Mouse (Mus musculus) ovary, adult 18-20 months (tissue): Measurements from ENCODE around the gene Ikbke.
A peak's percentile ranks its signal among the peaks of the same experiment; 100 is the strongest.

ENCODE experiments used
- DNase-seq: peaks from one replicate; pipeline ENCODE4 v3.0.0; 2022; ENCODE audit warnings: low spot score, mixed read lengths

The Ikbke gene

DNA sequence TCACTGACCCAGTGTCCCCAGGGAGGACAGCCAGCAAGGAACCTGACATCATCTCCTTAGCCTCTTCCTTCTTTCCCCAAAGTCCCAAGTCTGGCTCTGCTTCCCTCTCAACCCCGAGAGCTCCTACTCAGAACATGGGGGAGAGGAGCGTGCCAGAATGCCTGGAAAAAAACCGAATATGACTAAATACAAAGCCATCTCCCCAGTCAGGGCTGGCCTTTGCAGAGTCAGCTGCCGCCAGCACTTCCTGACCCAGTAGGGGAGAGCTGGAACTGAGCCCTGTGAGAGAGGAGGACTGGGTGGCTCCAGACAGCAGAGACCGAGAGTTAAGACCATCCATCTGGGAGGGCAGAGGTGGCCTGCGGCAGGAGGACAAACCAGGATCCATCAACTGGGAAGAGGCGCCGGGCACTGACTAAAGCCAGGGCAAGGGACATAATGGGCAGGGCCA is 40.5 kb downstream of the Ikbke start:
- DNase-seq: peak; percentile 55

DNA sequence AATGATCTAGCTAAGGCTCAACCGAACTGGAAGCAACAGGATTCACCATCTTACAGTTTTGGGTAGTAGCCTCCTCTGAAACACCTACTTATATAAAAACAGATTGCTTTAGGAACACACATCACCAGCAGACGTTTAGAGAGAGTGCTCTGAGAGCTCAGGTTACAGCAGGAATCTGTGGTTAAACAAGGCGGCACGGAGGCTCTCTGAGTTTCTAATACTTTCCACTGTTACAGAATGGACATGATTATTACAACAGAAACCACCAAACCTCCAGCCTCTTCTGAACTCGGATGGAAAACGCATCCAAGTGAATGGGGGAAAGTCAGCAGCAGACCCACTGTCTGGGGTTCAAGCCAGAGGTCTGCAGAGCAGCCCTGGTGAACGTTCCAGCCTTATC is 43.3 kb downstream of the Ikbke start:
- DNase-seq: no peak

DNA sequence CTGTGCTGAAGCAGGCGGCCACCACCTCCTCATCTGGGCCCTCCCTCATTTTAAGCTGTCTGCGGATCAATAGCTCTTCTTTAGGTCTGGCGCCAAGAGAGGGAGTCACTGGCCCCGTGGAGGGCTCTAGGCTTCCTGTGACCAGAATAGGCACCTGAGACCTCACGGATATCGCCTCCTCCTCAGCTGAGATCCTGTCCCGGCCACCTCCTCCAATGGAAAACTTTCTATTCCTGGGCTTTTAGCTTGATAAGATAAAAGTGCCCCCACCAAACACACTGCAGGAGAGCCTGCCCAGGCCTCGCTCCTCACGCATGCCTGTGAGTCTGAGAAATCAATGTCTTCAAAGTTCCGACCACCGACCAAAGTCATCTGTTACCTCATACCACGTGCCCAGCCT is 45.9 kb downstream of the Ikbke start:
- no peak for DNase-seq

DNA sequence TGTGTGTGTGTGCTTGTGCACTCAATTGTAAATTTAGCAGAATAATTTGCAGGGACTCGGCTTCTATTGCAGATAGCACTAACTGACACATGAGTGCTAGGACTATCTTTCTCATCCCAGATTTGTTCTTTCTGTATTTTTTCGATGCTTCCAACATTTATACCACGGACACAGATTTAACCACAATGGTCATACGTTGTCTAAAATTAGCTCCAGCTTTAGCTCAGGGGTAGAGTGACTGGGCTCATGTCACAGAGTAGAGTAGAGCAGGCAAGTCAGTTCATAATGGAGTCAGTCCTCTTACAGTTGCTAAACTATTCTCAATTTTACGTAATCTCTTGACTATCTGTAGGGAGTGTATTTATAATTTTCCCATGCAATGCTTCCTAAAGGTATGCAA is 50.7 kb downstream of the Ikbke start:
- no peak for DNase-seq

DNA sequence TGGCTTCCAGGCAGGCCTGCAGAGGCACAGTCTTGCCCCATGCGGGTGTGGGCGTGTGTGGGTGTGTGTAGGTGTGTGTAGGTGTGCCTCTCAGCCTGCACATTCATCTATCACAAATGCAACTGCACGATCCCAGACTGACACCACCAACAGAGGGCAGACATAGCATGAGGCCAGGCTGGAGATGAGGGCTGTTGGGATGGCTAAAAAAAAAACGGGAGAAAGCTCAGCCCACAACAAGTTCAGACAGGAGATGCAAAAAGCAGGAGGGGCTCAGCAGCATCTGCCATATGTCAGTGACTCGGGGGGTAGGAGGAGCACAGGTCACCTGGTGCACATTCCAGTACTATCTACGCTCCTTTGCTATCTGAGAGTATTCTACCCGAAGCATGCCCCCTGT is 51.2 kb downstream of the Ikbke start:
- DNase-seq: no peak

DNA sequence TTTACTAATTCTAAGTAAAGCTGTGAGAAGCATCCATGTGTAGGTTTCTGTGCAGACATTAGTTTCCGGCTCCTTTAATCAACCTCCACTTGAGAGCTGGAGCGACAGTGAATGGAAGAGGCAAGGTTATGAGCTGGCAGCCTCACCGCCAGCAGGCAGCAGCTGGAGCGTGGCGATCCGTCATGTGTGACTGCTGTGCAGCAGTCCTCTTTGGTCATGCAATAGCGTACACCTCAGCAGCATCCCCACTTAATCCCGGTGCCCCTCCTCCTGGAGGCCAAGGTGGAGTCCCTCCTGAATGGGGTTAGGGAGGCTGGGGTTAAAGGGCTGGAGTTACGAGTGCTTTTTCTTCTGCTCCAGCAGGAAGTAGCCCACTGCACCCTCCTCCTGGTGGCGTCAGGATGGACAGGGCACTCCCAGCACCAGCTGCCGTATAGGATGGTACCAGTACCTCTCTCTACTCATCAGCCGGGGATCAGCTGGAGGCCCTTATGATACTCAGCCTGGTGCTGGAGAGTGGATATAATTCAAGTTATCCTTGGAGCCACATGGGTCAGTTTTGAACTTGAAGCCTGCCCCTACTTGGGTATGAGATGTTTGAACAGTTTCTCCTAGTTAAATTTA is 54.4 kb downstream of the Ikbke start:
- no peak for DNase-seq

DNA sequence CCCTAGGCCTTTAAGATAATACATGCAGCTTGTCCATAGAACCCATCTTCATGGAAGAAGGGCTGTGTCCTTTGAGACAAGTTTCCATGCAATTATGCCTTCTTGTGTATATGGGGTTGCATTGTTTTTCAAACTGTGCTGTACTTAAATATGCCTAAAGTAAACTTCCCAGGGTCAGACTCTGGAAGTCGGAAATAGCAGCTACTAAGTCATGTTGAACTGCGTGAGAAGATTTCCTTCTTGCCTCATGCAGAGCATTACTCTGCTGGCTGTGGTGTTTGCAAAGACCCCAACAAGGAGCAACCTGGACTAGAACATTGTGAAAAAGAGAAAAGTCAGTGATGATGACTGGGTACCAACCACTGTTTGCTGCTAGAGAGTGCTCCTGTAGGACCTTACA is 56.1 kb downstream of the Ikbke start:
- no peak for DNase-seq

DNA sequence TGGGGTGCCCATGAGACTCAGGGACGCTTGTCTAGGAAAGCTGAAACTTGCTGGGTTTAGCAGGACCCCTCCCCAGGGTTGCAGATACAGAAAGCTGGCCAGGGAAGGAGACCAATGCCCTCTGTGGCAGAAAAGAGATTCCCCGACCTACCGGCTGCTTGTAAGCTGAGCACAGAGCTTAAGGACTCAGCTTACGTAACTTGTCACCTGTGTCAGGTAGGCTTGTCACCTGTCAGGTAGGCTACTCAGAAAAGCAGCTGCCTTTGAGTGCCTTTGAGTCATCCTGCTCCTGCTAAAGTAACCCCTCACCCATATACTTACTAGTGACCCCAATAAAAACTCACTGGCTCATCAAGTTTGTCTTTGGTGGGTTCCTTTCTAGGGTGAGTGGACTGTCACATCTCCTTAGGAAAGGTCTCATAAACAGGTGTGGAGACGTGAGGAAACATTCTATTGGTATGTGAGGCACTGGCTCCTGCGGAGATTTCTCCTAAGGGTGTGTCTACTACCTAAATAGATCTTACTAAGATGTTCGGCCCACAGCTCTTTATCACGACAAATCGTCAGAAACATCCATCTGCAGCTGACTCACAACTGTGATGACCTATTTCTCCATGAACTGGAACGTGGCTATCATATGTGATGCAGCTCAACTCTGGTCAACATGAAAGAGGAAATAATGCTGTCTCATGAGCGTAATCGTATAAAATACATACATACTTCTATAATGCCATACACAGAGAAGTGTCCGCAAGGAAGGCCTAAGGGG is 57.4 kb downstream of the Ikbke start:
- DNase-seq: no peak

DNA sequence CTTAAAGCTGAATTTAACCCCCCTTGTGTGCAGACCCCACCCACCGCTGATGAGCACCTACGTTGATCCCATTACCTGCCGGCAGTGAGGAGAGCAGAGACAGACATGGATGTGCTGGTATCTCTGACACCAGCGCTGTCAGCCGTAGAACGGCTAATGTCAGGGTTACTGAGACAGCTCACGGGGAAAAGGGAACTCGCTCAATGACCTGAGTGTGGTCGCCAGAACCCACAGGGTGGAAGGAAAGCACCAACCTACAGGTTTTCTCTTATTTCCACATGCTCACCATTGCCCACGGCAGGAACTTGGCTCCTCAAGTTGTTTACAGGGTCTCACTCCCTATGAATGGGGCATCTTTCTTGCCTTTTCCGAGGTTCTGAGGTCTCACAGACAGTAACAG is 60.5 kb downstream of the Ikbke start:
- no peak for DNase-seq

DNA sequence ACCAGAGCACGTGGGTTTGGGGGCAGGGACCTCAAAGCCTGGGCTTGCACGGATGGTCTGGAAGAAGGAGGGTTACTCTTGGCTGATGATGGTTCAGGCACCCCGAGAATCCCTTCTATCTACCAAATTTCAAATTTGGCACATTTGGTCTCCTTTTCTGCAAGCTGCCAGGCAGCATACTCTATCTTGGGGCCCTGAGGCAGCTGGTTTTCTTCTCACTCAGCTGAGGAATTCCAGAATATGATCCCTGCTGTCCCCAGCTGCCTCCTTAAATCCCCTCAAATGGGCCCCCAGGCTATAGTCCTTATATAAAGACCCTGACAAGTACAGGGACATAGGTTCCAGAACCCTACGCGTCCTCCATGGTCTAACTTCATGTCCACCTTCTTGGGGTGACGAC is 66.0 kb downstream of the Ikbke start:
- DNase-seq: no peak

DNA sequence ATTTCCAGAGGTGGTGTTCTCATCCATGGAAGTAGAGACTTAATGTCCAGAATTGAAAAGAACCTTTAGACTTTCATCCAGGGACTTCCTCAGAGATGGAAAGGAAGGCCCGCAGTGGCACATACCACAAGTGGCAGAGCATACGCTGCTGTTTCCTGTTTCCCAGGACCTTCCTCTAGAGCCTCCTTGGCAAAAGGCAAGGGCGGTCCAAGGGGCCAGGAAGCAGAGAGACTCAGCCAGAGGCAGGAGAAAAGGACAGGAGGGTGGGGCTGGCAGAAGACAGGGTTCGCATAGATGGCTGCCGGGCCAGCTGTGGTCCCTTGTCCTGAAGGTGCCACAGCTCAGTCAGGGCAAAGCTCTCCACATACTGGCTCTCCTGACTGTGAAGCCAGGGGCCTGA is 66.5 kb downstream of the Ikbke start:
- DNase-seq: no peak

DNA sequence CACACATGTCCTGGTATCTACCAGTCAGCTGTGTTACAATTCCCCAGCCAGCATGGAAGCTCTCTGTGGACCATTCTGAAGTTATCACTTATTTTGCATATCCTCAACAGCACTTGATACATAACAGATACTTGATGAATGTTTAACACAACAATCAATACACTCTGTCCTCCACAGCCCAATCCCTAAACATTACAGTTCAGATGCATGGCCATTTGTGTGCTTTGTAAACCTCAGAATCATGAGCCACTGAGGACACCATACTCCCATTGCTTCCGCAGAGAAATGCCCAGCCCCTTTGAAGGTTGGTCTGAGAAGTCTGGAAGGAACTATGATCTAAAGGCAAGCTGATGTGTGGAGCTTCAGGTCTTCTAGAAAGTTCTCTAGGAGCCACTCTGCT is 67.8 kb downstream of the Ikbke start:
- no peak for DNase-seq

DNA sequence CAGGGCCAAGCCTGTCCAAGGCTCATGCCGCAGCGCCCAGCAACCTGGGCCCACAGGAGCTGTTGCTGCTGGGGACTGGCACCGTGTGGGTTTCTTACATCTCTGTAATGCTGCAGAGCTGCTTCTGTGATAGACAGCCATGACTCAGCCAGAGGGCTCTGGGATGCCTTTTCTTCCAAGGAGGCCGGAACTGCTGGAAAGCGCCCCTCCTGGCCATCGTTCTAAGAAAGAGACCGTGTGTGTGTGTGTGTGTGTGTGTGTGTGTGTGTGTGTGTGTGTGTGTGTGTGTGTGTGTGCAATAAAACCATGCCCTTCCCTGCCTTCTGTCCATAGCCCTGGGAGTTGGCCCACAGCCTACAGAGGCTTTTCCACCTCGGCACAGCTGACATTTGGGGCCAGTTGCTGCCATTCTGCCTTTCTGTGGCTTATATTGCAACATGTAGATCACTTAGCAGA is 69.4 kb downstream of the Ikbke start:
- DNase-seq: no peak

DNA sequence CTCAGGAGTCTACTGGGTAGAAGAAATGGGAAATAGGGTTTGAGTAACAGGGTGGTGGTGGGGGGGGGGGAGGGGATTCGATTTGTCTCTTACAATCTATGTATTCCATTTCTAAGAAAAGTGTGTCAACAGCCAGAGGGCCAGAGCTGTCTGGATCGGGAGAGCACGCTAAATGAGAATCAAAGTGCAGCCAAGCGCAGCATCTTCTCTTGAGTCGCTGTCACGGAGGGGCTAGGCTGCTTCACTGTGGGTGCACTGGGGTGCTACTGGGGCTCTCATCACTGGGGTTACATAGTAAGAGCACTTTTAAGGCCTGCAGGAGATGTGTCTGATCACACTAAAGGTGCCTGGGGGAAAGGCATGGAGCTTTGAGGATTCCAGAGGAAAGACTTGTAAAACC is 70.6 kb downstream of the Ikbke start:
- no peak for DNase-seq

DNA sequence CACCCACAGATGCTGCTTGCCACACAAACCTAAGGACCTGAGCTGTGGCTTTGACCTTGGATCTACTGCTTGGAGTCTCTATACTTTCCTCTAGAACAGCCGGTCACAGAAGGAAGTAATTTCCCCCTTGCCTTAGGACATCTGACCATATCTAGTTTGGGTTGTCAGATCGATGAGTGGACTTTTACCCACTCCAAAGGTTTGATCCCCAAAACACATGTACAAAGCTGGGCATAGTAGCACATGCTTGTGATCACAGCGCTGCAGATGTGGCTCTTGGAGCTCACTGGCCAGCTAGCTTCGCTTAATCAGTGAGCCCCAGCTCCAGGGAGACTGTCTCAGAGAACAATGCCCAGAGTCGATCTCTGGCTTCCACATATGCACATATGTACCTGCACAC is 71.3 kb downstream of the Ikbke start:
- no peak for DNase-seq

DNA sequence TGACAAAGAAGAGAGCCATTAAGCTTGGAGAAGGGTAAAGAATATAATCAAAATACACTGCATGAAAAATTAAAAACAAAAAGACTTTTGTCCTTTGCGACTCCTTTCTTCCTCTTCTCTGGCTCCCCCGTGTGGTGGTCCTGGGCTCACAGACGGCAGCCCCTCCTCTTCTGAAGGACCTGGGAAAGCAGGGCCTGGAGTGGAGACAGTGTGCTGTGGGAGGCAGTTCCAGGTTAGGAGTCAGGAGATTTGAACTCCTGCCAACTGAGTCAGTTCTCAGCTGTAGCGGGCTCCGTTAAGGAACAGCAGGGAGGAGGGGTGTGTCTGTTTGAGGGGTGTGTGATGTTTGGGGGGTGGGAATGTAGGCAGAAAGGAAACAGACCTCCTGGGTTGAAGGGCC is 71.9 kb downstream of the Ikbke start:
- DNase-seq: peak; percentile 56

DNA sequence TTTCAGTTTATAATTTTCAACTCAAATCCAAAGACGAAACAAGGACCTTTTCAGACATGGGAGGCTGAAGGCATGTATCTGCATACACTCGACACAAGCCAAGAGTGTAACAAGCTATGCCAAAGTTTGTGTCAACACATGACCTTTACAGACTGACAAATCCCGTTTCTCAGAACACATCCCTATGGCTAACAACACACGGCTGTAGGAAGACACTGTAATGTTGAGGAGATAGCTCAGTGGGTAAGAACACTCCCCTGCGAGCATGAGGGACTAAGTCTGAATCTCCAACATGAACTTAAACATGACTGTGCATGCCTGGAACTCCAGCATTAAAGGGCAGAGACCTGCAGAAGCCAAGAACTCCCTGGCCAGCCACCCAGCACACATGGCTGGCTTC is 73.1 kb downstream of the Ikbke start:
- DNase-seq: no peak

DNA sequence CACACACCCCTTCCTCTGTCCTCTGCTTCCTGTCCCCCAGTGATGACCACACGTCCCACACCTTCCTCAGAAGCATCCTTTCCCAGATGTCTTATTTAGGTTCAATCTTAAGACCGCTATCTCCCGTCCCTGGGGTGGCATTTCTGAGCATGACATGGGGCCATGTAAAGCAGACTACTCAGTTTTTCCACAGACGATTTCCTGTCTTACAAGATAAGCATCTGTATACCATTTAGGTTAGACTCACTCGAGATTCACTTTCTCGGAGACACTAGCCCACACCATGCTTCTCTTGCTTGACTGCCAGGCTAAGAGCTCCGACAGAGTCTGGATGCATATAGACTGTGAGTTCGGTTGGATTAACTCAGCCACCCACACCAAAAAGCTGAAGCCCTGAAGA is 74.9 kb downstream of the Ikbke start:
- no peak for DNase-seq
